Mouse (Mus musculus): ENCODE results near the gene Tfr2.

The Tfr2 gene

DNA sequence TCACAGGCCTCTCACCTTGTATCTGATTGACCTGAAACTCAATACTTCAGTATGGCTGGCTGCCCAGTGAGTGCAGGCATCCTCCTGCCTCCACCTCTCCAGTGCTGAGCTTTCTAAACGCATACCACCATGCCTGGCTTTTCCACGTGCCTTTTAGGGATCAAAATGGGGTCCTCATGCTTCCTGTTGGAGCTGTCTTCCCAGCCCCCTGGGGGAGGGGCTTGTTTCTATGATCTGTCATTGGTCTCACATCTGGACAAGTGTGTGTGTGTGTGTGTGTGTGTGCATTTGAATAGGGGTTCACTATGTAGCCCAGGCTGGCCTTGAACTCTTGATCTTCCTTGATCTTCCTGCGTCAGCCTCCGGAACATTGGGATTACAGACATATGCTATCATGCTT lies 32.2 kb upstream of the Tfr2 start:
- DNase-seq (ENCODE audit: low read depth, low spot score) = no peak

DNA sequence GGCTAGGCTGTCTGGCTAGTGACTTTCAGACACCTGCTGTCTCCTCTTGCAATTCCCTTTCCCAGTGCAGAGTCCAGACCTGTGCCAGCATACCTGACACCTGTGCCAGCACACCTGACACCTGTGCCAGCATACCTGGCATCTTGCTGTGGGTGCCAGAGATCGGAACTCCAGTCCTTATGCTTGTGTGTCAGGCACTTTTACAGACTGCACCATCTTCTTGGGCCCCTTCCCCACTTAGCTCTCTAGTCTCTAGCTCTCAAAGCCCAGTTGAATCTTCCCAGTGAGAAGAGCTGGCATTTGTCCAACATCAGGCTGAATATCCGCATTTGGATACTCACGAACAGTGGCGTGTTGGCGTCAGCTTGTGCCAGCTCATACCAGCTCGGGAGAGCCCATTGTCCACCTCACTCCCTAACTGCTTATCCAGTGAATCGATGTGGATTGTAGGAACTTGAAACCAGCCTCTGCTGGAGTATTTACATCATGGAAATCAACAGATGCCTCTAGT lies 30.3 kb upstream of the Tfr2 start:
- no peak for DNase-seq (ENCODE audit: low read depth, low spot score)

DNA sequence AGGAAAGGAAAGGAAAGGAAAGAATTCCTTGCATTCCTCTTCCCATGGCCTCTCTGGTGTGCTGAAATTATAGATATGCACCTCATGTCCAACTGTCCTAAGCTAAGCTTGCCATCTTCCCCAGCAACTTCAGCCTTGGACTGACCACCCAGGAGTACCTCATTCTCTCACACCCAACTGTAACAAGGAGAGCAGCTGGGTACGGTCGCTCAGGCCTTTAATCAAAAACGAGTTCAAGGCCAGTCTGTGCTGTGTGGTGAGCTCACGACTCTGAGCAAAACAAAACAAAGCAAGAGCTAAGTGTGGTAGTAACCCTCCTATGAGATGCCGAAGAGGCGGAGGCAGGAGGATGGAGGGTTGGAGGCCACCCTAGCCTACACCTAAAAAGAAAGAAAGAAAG lies 28.6 kb upstream of the Tfr2 start:
- DNase-seq (ENCODE audit: low read depth, low spot score) = no peak

- DNase-seq (ENCODE audit: low read depth, low spot score) = no peak
These were observed 27.7 kb upstream of the Tfr2 start for GRCm38 (mm10) chr5:137541768-137542540.

DNA sequence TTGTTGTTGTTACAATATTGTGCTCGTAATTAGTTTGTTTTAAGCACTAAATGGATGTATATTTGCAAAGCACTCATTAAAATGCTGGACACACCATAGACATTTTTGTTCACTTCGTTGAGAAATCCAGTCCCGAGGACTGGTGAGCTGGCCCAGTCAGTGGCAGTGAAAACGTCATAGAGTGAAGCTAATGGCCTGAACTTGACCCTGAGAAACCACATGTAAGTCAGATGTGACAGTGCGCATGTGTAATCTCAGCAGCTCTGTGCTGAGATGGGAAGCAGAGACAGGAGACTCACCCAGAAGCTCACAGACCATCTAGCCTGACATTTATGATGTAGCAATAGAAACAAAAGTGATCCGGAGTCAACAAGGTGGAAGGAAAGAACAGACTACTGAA lies 24.7 kb upstream of the Tfr2 start:
- DNase-seq (ENCODE audit: low read depth, low spot score) = no peak

GRCm38 (mm10) chr5:137545596-137545995 lies 24.0 kb upstream of the Tfr2 start:
- DNase-seq (ENCODE audit: low read depth, low spot score) = no peak

GRCm38 (mm10) chr5:137549840-137550239 lies 19.8 kb upstream of the Tfr2 start:
- no peak for DNase-seq (ENCODE audit: low read depth, low spot score)

GRCm38 (mm10) chr5:137551119-137551518 lies 18.5 kb upstream of the Tfr2 start:
- no peak for DNase-seq (ENCODE audit: low read depth, low spot score)

GRCm38 (mm10) chr5:137553000-137553399 lies 16.6 kb upstream of the Tfr2 start:
- no peak for DNase-seq (ENCODE audit: low read depth, low spot score)

DNA sequence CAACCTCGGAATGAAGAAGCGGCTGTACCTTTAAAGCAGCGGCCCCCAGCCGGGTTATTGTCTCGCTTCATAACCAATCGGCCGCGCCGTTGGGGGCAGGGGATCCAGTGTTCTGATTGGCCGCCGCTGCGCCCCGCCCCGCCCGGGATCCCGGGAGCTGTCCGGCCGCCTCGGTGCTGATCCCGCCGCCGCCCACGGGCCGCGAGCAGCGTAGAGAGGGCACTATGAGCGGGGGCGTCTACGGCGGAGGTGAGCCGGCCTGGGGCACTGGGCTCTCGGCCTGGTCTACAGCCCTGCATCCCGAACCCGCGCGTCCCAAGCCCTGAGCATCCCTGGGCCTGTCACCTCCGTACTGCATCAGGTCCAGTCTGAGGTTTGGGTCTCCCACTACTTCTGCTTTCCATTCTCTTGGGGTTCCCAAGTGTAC lies 16.2 kb upstream of the Tfr2 start, which contains the start of gene Actl6b:
TSS of gene Actl6b (plus strand) at position 107 of the 427 bp plus-strand sequence.
- no peak for DNase-seq (ENCODE audit: low read depth, low spot score)

- no peak for DNase-seq (ENCODE audit: low read depth, low spot score)
These were observed 15.7 kb upstream of the Tfr2 start for GRCm38 (mm10) chr5:137553898-137554297.

DNA sequence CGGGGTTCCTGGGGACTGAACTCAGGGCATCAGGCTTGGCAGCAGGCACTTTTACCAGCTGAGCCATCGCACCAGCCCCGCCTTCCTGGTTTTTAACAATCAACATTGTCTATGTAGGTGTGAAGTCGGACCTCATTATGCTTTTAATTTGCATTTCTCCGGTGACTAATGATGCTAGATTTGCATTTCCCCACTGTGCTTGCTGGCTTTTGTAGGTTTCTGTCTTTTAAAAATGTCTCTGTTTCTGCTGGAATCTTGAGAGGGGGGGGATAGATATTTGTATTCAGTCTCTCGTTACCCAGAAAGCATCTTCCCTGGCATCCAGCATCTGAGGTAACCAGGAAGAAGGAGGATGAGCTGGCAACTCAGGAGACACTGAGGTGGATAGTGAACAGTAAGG lies 8.1 kb upstream of the Tfr2 start:
- no peak for DNase-seq (ENCODE audit: low read depth, low spot score)

- DNase-seq (ENCODE audit: low read depth, low spot score) = no peak
These were observed 6.7 kb upstream of the Tfr2 start for GRCm38 (mm10) chr5:137562965-137563364.

DNA sequence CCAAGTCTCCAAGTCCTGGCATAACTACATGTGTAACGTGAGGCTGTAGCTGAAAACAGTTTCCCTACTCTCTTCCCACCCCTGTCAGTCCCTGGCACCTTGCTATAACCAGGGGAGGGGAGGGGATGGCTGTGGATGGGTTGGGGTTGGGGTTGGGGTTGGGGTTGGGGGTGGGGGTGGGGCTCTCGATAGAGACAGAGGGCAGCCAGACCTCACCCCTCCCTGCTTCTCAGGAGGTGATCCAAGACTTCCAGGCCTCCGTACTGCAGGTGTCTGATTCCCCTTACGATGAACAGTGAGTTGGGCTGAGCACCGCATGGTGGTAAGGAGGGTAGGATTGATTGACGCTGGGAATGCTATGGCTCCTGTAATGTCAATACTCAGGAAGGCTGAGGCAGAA lies 3.9 kb upstream of the Tfr2 start:
- DNase-seq (ENCODE audit: low read depth, low spot score) = no peak

- DNase-seq (ENCODE audit: low read depth, low spot score) = no peak
These were observed 3.2 kb upstream of the Tfr2 start for GRCm38 (mm10) chr5:137566416-137566815.

DNA sequence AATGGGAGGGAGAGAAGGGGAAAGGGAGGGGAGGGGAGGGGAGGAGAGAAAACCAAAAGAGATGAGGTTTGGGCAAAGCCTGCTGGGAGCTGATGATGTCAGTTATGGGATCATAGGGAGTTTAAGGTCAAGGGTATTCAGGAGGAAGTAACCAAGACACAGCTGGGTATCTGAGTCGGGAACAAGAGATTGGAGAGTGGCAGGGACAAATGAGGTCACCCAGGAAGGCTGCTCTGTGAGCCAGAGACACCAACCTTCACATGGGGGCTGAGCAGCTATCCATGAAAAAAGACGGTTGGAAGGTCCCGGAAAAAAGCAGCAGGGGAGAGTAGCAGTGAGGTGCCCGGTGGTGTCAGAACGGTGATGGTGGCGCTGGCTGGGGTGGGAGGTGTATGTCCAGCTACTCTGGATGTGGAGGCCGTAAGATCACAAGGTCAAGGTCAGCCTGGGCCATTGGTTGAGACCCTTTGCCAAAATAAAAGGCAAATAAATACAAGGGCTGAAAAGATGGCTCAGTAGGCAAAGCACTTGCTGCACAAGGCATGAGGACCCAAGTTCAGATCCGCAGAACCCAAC lies 1.3 kb upstream of the Tfr2 start:
- no peak for DNase-seq (ENCODE audit: low read depth, low spot score)

GRCm38 (mm10) chr5:137569031-137569430 lies 609 bp upstream of the Tfr2 start:
- no peak for DNase-seq (ENCODE audit: low read depth, low spot score)

GRCm38 (mm10) chr5:137570181-137570580 lies 541 bp downstream of the Tfr2 start:
- DNase-seq (ENCODE audit: low read depth, low spot score) = no peak

GRCm38 (mm10) chr5:137570691-137571586 lies 1.3 kb downstream of the Tfr2 start:
- DNase-seq (ENCODE audit: low read depth, low spot score) = no peak

- DNase-seq (ENCODE audit: low read depth, low spot score) = no peak
These were observed 4.8 kb downstream of the Tfr2 start for GRCm38 (mm10) chr5:137574470-137574901.

GRCm38 (mm10) chr5:137580246-137580645 lies 10.6 kb downstream of the Tfr2 start:
- DNase-seq (ENCODE audit: low read depth, low spot score) = no peak

DNA sequence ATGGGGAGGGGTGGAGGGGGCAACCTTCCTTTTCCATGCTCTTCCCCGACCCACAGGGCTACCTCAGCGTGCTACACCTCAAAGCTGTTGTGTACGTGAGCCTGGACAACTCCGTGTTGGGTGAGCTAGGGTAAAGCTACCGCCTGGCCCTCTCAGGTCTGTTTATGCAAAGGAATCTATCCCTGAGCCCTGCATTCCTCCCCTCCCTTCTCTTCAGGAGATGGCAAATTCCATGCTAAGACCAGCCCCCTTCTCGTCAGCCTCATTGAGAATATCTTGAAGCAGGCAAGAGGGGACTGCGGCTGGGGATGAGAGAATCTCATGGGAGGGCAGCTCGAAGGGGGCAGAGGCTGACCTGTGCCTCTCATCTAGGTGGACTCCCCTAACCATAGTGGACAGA lies 13.1 kb downstream of the Tfr2 start:
- DNase-seq (ENCODE audit: low read depth, low spot score) = no peak
